Comparison of ENCODE assay signal across 4 mouse cellular contexts in genomic region chr8:55068811-55069210, GRCm38 (mm10).
DNase-seq lines count a peak whose midpoint lies in the region.

No protein-coding gene starts in this region.

- DNase-seq in cerebellum, adult 11-12 months, result peak; percentile 34
- DNase-seq in cerebellum, adult 9-10 months, result peak; percentile 81
- peak; percentile 50 to 79 for DNase-seq in cerebellum, postnatal 10 days
- peak; percentile 21 to 32 for DNase-seq in cerebellum, postnatal 25 days

Comparison
In these comparisons a context has a peak if more than half of its experiments do, and no peak if none do; other contexts are left out.
1. Peak in every context shown above with its lines: DNase-seq.
2. DNase-seq: peak in every context shown above with its lines; median percentile 81 in cerebellum, adult 9-10 months; 64 in cerebellum, postnatal 10 days; 34 in cerebellum, adult 11-12 months; 26 in cerebellum, postnatal 25 days.